Mouse (Mus musculus): ENCODE measurements at regions not wholly inside any gene's neighbourhood (a gene's known extent, or its start where the extent isn't known, plus 50 kb on each side); places are given as distances from the start of the nearest gene placed in this dataset.
A peak's percentile ranks its signal among the peaks of the same experiment; 100 is the strongest.

- DNase-seq = no peak
Measured at GRCm38 (mm10) chr3:140348670-140349069, 863.5 kb downstream of the Pdha2 start.

GRCm38 (mm10) chr3:140340631-140341030 lies 871.5 kb downstream of the Pdha2 start:
- no peak for DNase-seq

GRCm38 (mm10) chr3:140313795-140314194 lies 898.4 kb downstream of the Pdha2 start:
- DNase-seq = peak; percentile 6

- DNase-seq = no peak
Measured at GRCm38 (mm10) chr3:140299364-140299763, 912.8 kb downstream of the Pdha2 start.

Measured in heart, postnatal 4 days (tissue).